Mouse (Mus musculus) small intestine, adult 2 months (tissue): ENCODE data around the gene Ppp2r3c. TPM values are rescaled to one million over a fixed set of nuclear protein-coding genes. Genes with fewer than 3 reads are reported as not detected.
"Not testable (repeated sequence)": the region's sequence is repeated elsewhere in the genome, so short reads cannot be mapped to it uniquely, and the experiment has no call there.

Source experiments
- H3K27ac ChIP-seq: fragments of 200-500 bp; 2 replicates; pipeline ENCODE4 v1.5.1; 2012; ENCODE audit warnings: low read depth, low read length, control low read depth, inconsistent platforms; ENCODE audit not compliant: insufficient read depth
- H3K27me3 ChIP-seq: fragments of 200-500 bp; 2 replicates; pipeline ENCODE4 v1.6.1; 2012; ENCODE audit warnings: mild to moderate bottlenecking, moderate library complexity, low read length, inconsistent platforms; ENCODE audit not compliant: control insufficient read depth, insufficient read depth
- H3K36me3 ChIP-seq: fragments of 200-500 bp; 2 replicates; pipeline ENCODE4 v1.6.1; 2012; ENCODE audit warnings: mild to moderate bottlenecking, low read length, control low read depth, inconsistent platforms; ENCODE audit not compliant: control insufficient read depth, insufficient read depth
- H3K4me1 ChIP-seq: fragments of 200-500 bp; 2 replicates; pipeline ENCODE4 v1.6.1; 2012; ENCODE audit warnings: low read length, inconsistent platforms, mixed read lengths; ENCODE audit not compliant: control insufficient read depth, insufficient read depth, insufficient read length
- H3K4me3 ChIP-seq: fragments of 200-500 bp; 2 replicates; pipeline ENCODE4 v1.5.1; 2012; ENCODE audit warnings: low read depth, mild to moderate bottlenecking, control low read depth, inconsistent platforms, low read length, moderate library complexity
- CTCF ChIP-seq: fragments of 200-500 bp; IDR thresholded peaks from 2 replicates; pipeline ENCODE4 v1.5.1; 2012; ENCODE audit warnings: low read depth, mild to moderate bottlenecking, control low read depth, inconsistent platforms, low read length, moderate library complexity, mixed read lengths; ENCODE audit not compliant: insufficient replicate concordance, insufficient read length; ENCODE audit errors: extremely low read depth
- POLR2A ChIP-seq: fragments of 200-500 bp; IDR thresholded peaks from 2 replicates; pipeline ENCODE4 v1.6.1; 2012; ENCODE audit warnings: low read depth, mild to moderate bottlenecking, control low read depth, inconsistent platforms, low read length, moderate library complexity
- WGBS: fragments of 180-500 bp; shearing (Covaris S2); methylation state at CpG from one replicate; pipeline ENCODE4 v1.1.7; 2018; 5-methylcytosine and 5-hydroxymethylcytosine counted together
- polyA plus RNA-seq: library from polyadenylated mRNA; depleted of rRNA; stranded (reverse); fragments of >200 nt; gene quantifications from 2 replicates; pipeline ENCODE4 v1.2.3, GENCODE M21; 2012

The Ppp2r3c gene
- polyA plus RNA-seq, 1 experiment, result 0.62 TPM

DNA sequence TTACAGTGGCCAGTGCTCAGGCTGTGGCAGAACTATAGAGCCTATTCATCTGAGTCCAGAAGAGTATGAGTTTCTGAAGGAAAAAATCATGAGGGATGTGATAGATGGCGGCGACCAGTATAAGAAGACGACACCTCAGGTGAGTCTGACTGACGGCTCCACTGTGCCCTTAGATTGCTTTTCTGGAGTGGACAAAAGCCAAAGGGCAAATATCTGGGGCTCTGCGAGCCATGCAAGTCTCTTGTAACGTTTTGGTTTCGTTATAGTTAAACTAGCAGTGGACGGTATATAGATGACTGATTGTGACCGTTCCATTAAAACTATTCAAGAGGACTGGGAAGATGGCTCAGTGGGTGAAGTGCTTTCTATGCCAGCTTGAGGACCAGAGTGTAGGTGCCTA lies 5.9 kb upstream of the Ppp2r3c start:
- Histone ChIP-seq H3K4me1 (no peaks in the 10 kb centered on the region), H3K4me3 (no peak overlapping the region), H3K36me3 (peaks cover 20% of the 10 kb centered on the region), H3K27ac (no peak overlapping the region), H3K27me3 (no peaks in the 10 kb centered on the region)
- 93% methylated on average over 9 of the region's 9 CpGs for whole genome bisulfite sequencing
- TF ChIP-seq POLR2A, result no peak
- TF ChIP-seq CTCF, result no peak

DNA sequence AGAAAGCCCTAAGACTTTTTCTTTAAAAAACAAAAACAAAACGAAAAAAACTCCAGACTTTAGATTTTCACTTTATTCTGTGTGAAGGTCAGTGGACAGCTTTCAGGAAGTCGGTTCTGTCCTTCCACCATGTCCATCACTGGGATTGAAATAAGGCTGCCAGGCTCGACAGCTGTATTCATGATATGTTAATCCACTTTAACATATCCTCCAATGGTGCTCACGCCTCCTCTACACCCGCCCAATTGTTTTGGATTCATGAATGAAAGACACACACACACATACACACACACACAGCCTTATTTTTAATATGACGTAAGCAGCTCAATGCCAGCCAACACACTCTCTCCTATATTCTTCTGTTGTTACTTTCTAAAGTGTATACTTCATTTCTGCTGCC lies 4.8 kb upstream of the Ppp2r3c start:
- no peaks in the 10 kb centered on the region for H3K4me1 ChIP-seq
- H3K4me3 ChIP-seq, result no peak overlapping the region
- TF ChIP-seq CTCF (no peak), POLR2A (no peak)
- H3K36me3 ChIP-seq, result peaks cover 20% of the 10 kb centered on the region
- H3K27me3 ChIP-seq, result no peaks in the 10 kb centered on the region
- no peak overlapping the region for H3K27ac ChIP-seq
- 87% methylated on average over 6 of the region's 6 CpGs for WGBS

DNA sequence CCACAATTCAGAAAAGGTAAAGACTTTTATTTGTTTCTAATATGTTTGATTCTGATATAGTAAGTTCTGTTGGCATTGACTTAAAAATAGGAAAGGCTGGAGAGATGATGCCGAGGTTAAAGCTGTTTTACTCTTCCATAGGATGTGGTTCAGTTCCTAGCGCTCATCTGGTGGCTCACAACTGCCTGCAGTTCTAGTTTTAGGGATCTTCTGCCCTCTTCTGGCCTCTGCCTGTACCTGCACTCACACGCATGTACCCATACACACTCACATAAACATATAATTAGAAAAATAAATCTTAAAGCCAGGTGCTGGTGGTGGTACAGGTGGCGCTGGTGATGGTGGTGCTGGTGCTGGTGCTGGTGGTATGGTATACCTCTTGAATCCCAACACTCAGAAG lies 3.6 kb upstream of the Ppp2r3c start:
- TF ChIP-seq POLR2A (no peak), CTCF (no peak)
- 98% methylated on average over 4 of the region's 4 CpGs for WGBS
- Histone ChIP-seq H3K4me3 (no peak overlapping the region), H3K4me1 (peaks cover 3% of the 10 kb centered on the region; the same call in 1 of the 2 replicates), H3K27me3 (no peaks in the 10 kb centered on the region), H3K36me3 (peaks cover 17% of the 10 kb centered on the region), H3K27ac (no peak overlapping the region)

DNA sequence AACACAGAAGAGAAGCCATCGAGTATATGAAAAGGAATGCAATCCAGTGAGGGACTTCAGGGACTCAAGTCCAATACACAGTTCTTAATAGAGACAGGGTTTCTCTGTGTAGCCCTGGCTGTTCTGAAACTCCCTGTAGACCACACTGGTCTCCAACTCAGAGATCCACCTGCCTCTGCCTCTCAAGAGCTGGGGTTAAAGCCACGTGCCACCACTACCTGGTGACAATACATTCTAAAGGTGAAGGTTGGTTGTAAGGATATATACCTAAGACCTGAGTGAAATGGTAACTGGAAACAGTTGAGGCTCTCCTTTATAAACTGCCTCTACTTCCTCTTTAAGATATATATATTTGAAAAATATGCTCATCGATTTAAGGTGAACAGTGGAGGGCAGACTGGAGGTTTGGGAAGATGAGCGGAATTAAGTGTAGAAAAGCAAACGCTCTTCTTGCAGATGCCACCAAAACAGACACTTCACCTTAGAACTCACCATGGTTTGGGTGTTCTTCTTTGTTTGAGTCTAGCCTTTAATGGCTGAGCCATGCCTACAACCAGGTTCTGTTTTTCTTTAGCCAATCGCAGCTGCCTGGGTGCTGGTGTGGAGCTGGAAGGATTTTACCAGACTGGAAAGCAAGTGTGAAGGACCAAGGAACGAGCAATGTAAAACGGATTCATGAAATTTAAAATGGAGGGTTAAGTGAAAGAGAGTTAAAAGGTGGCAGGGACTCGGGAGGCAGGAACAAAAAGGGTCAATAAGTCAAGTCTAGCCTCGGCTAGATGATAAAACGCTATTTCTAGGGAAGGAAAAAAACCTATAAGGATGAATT lies 1.1 kb downstream of the Ppp2r3c start:
- no peak for TF ChIP-seq CTCF
- TF ChIP-seq POLR2A, result no peak
- 27% methylated on average over 11 of the region's 11 CpGs for WGBS
- peaks cover 3% of the 10 kb centered on the region; the same call in 1 of the 2 replicates for H3K4me1 ChIP-seq

DNA sequence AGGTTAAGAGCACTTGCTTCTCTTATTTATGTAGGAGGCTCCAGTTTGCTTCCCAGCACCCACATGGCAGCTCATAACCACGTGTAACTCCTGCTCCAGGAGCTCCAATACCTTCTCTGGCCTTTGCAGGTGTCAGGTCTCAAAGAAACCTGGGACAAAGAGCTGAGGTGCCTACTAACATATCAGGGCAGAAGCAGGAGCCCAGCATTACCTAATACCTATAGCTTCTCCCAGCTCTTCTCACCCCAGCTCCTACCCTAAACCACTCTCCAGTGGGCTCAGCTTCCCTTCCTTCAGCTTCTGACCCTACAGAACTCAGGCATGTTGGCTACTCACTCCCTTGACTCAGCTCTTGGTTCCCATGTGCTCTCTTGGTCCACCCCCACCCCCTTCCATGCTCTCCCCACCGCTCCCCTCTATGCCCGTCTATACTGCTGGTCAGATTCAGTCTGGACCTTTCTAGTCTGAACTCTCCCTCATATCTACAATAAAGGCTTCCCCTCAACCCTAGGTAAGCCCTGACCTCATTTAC lies 1.9 kb downstream of the Ppp2r3c start:
- no peak overlapping the region for H3K27ac ChIP-seq
- no peak overlapping the region for H3K4me3 ChIP-seq
- H3K4me1 ChIP-seq, result peaks cover 3% of the 10 kb centered on the region; the same call in 1 of the 2 replicates
- 85% methylated on average over 3 of the region's 3 CpGs for WGBS
- H3K36me3 ChIP-seq, result peaks cover 15% of the 10 kb centered on the region
- no peaks in the 10 kb centered on the region for H3K27me3 ChIP-seq
- no peak for TF ChIP-seq CTCF
- TF ChIP-seq POLR2A, result no peak

More for the DNA sequence above, 1.1 kb downstream of the Ppp2r3c start:
- no peak overlapping the region for H3K27ac ChIP-seq
- H3K27me3 ChIP-seq, result no peaks in the 10 kb centered on the region
- H3K4me3 ChIP-seq, result peak overlapping the region; percentile 66; the same call in 1 of the 2 replicates
- peaks cover 14% of the 10 kb centered on the region for H3K36me3 ChIP-seq

DNA sequence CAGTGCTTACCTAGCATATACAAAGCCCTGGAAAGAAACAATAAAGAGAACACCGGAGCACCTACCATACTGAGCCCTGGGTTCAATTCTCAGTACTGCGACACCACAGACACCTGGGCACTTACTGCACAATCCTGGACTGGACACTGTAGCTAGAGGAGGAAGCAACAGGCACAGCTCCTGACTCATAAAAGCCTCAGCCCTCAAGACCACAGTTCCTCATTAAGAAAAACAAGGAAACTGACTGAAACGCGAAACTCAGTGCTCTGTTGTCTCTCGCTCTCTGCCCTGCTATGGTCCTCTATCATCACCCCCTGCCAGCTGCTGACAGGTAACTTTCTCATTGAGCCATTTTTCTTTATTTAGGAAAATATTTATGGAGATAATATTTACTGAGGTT lies 3.5 kb downstream of the Ppp2r3c start, which contains the start of gene 1110008L16Rik:
Gene 1110008L16Rik (plus strand): TSS at position 242 of the 400 bp plus-strand sequence.
- WGBS, result 84% methylated on average over 5 of the region's 5 CpGs
- Histone ChIP-seq H3K36me3 (peaks cover 27% of the 10 kb centered on the region), H3K27ac (no peak within 1 kb of the TSS), H3K4me3 (no peak within 1 kb of the TSS), H3K4me1 (peaks cover 3% of the 10 kb centered on the region; the same call in 1 of the 2 replicates), H3K27me3 (no peaks in the 10 kb centered on the region)
- TF ChIP-seq CTCF, result no peak
- TF ChIP-seq POLR2A, result no peak

DNA sequence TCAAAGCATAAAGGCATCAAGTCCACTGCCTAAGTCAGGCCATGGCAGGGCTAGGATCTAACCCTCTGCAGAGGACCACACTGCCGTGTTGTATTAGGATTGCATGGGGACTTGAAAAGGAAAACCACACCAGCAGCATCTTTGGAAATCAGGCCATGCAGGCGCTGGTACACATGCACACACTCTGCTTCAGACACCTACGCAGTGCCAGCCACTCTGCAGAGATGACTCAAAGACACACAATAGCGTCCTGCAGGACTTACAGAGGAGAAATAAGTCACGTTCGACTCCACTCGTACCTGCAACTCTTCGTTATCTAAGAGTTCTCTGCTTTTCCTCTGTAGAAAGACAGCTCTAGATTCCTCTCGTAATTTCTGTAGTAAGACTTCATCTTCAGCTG lies 4.7 kb downstream of the Ppp2r3c start:
- Histone ChIP-seq H3K4me1 (peaks cover 3% of the 10 kb centered on the region; the same call in 1 of the 2 replicates), H3K27ac (no peak overlapping the region), H3K36me3 (peaks cover 34% of the 10 kb centered on the region), H3K27me3 (no peaks in the 10 kb centered on the region), H3K4me3 (no peak overlapping the region)
- 94% methylated on average over 9 of the region's 9 CpGs for WGBS
- no peak for TF ChIP-seq POLR2A
- no peak for TF ChIP-seq CTCF

DNA sequence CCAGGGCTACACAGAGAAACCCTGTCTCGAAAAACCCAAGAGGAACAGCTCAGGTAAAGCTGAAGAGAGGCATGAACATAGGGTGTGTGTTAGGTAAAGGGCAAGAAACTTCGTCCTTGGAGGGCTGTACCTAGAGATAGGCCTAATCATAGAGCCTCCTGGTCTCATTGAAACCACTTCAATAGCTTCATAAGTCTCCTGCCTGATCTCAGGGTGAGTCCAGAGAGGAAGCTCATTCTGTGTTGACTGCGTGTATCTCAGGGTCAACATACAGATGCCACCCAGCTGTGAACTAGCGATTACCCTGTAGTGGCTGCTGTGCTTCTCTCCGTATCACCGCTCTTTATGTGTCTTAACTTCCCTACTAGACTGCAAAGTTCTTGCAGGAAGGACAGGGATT lies 25.2 kb downstream of the Ppp2r3c start:
- H3K36me3 ChIP-seq, H3K27me3 ChIP-seq, H3K4me1 ChIP-seq, H3K27ac ChIP-seq, H3K4me3 ChIP-seq: not testable (repeated sequence)
- WGBS, result 79% methylated on average over 3 of the region's 6 CpGs
